Mouse (Mus musculus) lung, postnatal 0 days (tissue): ENCODE data around the gene Ssbp3.

Experiments
- CTCF ChIP-seq: IDR thresholded peaks from 2 replicates; pipeline ENCODE4 v1.5.1; 2016; ENCODE audit warnings: antibody characterized with exemption, mild to moderate bottlenecking
- EP300 ChIP-seq: IDR thresholded peaks from 2 replicates; pipeline ENCODE4 v1.6.1; 2016; ENCODE audit warnings: antibody characterized with exemption, mild to moderate bottlenecking, control low read depth

DNA sequence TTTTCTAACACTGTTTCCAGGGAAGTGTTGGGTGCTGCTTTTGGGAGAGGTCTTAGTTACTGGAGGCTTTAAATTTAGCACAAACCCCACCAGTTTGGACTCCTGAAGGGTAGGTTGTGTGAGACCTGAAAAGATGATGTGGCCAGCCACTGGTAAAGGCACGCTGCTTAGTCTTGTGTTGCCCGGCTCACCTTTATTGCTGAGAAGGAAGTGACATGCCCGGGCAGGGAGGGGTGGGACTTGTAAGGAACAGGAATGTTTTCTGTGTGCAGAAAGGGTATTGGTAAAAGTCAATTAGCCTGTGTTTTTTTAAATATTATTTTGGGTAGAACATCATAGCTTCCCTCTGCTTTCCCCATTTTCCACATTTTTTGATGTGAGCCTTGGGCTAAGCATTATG, 37.2 kb downstream of the Ssbp3 start:
- TF ChIP-seq CTCF (no peak), EP300 (no peak)
